Mouse (Mus musculus) hindbrain, postnatal 0 days (tissue): Measurements from ENCODE around the gene Gm826. TPM values are rescaled to one million over a fixed set of nuclear protein-coding genes. Genes with fewer than 3 reads are reported as not detected.

Experiments used
- ATAC-seq: fragments of 200-750 bp; cut with Nextera tagmentation; 2 replicates; pipeline ENCODE4 v1.8.0; 2017; ENCODE audit warnings: mild to moderate bottlenecking, moderate TSS enrichment, moderate library complexity
- DNase-seq: peaks from one replicate; pipeline ENCODE4 v3.0.0-alpha.2; 2015; ENCODE audit warnings: low spot score
- H3K27ac ChIP-seq: fragments of 300-500 bp; sonication (generic); 2 replicates; pipeline ENCODE4 v1.5.1; 2014; ENCODE audit warnings: mild to moderate bottlenecking
- H3K27me3 ChIP-seq: fragments of 300-500 bp; sonication (generic); 2 replicates; pipeline ENCODE4 v1.6.1; 2014; ENCODE audit warnings: low read length, mixed read lengths; ENCODE audit not compliant: insufficient read depth
- H3K36me3 ChIP-seq: fragments of 300-500 bp; sonication (generic); 2 replicates; pipeline ENCODE4 v1.6.1; 2014; ENCODE audit warnings: low read length, mixed read lengths; ENCODE audit not compliant: insufficient read depth
- H3K4me1 ChIP-seq: fragments of 300-500 bp; sonication (generic); 2 replicates; pipeline ENCODE4 v1.6.1; 2014; ENCODE audit warnings: antibody characterized with exemption, low read length, mixed read lengths; ENCODE audit not compliant: insufficient read depth
- H3K4me2 ChIP-seq: fragments of 300-500 bp; sonication (generic); 2 replicates; pipeline ENCODE4 v1.6.1; 2014; ENCODE audit warnings: low read depth, mild to moderate bottlenecking, low read length, moderate library complexity, mixed read lengths
- H3K4me3 ChIP-seq: fragments of 300-500 bp; sonication (generic); 2 replicates; pipeline ENCODE4 v1.5.1; 2014; ENCODE audit warnings: low read length
- H3K9ac ChIP-seq: fragments of 300-500 bp; sonication (generic); replicated peaks from 2 replicates; pipeline ENCODE4 v1.6.1; 2014; ENCODE audit warnings: mild to moderate bottlenecking, low read length, moderate library complexity, mixed read lengths
- H3K9me3 ChIP-seq: fragments of 300-500 bp; sonication (generic); 2 replicates; pipeline ENCODE4 v1.6.1; 2016; ENCODE audit warnings: low read length, mixed read lengths
- CTCF ChIP-seq: IDR thresholded peaks from 2 replicates; pipeline ENCODE4 v1.5.1; 2016; ENCODE audit warnings: antibody characterized with exemption, control low read depth, low read depth
- WGBS: fragments of 180-500 bp; shearing (Covaris S2); extraction: QIAGEN DNeasy Blood & Tissue Kit; methylation state at CpG from one replicate; pipeline ENCODE4 v1.1.7; 2014; 5-methylcytosine and 5-hydroxymethylcytosine counted together
- polyA plus RNA-seq: library from polyadenylated mRNA; unstranded; fragments of >200 nt; fragmentation: Nextera tagmentation; extraction: Ambion mirVana; gene quantifications from 2 replicates; pipeline ENCODE4 v1.2.1, GENCODE M21; 2015
- total RNA-seq: library from RNA; depleted of rRNA; stranded (reverse); fragments of >200 nt; gene quantifications from 2 replicates; pipeline ENCODE4 v1.2.3, GENCODE M21; 2014

The Gm826 gene
- total and polyA plus RNA-seq, 2 experiments from 2014 or later = 1.1 TPM; not detected in 1

DNA sequence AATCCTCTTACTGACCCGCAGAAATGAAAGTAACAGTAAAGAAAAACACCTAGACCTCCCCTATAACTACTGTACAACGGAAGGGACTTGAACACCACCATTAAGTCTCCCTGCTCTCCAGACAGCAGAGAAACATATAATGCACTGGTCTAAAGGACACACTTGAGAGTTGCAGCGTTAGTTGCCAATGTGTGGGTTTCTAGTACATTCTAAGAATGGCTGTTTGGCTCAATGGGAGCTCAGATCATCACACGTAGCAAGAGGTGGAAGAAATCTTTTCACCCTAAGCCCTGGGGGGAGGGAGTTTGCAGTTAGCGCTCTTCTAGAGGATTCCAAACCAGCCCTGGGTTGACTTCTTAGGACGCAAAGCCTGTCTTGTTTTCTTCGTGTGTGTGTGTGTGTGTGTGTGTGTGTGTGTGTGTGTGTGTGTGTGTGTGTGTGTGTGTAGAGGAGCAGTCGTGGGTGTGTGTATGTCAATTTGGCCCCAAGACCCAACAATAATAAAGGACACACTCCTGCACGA lies 30.2 kb upstream of the Gm826 start:
- Histone ChIP-seq H3K9ac (no peak overlapping the region), H3K36me3 (no peaks in the 10 kb centered on the region), H3K9me3 (no peaks in the 10 kb centered on the region), H3K27ac (no peak overlapping the region), H3K27me3 (peaks cover 63% of the 10 kb centered on the region), H3K4me3 (peak overlapping the region; percentile 52), H3K4me2 (peak overlapping the region; percentile 91), H3K4me1 (peaks cover 2% of the 10 kb centered on the region; the same call in 1 of the 2 replicates)
- TF ChIP-seq CTCF = no peak
- ATAC-seq (no peak), DNase-seq (no peak)
- 7% methylated on average over 9 of the region's 9 CpGs for WGBS

DNA sequence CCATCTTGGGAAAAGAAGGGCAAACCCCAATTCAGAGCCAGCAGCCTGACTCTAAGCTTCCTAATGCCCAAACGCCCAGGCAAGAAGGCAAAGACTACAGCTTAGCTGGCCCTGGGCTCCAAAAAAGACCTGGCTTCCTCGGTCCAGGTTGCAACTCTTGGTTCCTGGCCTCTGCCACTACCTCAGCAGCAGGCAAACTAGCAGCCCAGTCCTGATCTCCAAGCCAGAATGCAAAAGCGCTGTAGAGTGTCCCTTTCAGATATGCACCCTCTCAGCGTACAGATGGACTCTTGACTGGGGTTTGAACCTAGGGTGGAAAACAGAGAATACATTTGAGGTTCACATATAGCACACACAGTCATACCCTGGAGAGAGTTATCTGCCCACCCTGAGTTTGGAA lies 29.2 kb upstream of the Gm826 start:
- Histone ChIP-seq H3K9me3 (no peaks in the 10 kb centered on the region), H3K9ac (no peak overlapping the region), H3K4me2 (no peak overlapping the region), H3K4me3 (no peak overlapping the region), H3K4me1 (peaks cover 2% of the 10 kb centered on the region; the same call in 1 of the 2 replicates), H3K27me3 (peaks cover 62% of the 10 kb centered on the region), H3K36me3 (no peaks in the 10 kb centered on the region), H3K27ac (no peak overlapping the region)
- ATAC-seq (no peak), DNase-seq (no peak)
- WGBS = 39% methylated on average over 4 of the region's 4 CpGs
- TF ChIP-seq CTCF = no peak

DNA sequence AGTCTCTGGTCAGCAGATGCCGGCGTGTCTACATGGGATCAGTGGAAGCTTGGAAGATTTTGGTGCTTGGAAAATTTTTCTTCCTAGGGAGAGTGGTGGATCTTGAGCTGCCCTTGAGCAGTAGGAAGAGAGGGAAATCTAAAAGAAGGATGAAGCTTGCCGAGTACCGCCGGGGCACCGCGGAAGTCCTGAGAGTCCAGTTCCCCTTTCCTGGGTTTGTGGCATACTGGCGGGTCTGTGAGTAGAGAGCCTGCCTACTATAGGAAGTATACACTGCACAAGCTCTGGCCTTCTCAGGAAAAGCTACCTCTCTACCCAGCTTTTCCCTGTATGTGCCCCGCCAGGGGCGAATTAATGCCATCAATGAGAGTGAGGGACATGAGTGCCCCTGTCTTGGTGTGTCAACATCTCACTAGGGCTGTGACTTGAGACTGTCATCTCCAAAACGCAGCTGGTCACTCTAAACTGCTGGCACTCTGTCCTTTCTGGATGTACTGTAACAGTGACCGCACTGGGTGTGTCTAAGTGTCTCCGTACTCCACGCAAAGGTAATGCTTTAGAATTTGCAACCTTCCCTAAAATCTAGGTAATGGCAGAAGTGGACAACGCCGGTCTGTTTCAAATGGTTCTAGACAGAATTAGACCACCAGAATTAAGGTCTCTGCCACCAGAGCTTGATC lies 27.6 kb upstream of the Gm826 start:
- DNase-seq = no peak
- Histone ChIP-seq H3K9ac (no peak overlapping the region), H3K4me3 (no peak overlapping the region), H3K9me3 (no peaks in the 10 kb centered on the region), H3K4me2 (0 out of 2 replicates have a peak overlapping the region, but pooled peaks have one; percentile 16), H3K27ac (no peak overlapping the region), H3K27me3 (peaks cover 64% of the 10 kb centered on the region), H3K4me1 (no peaks in the 10 kb centered on the region; the same call in 1 of the 2 replicates), H3K36me3 (no peaks in the 10 kb centered on the region)
- ATAC-seq = no peak
- WGBS = 24% methylated on average over 16 of the region's 16 CpGs
- no peak for TF ChIP-seq CTCF

DNA sequence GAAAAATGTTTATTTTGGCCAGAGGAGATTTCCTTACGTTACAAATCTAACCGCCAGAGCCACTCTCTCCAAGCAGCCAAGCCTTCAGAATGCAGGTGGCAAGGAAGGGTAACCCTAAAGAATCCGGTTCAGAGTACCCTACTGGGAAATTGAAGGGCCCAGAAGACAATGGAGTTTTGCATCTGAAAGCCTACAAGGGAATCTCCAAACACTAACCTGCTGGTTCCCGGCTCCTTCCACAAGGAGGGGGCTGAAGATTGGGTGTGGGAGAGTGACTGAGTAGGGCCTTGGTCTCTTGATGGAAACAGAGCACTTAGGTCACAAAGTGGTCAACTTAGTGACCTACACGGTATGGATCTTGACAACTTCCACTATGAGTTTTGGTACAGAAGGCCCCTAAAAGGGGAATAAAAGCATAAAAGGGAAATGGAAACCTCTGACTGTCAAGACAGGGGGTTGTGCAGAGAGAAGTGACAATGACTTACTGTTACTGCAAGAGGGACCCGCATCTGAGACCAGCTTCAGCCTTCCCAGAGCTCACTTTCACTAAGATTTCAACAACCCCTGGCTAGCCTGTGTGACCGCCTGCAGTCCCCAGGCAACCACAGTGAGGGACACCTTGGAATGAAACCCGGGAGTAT lies 26.4 kb upstream of the Gm826 start:
- 20% methylated on average over 8 of the region's 8 CpGs for WGBS
- Histone ChIP-seq H3K4me2 (no peak overlapping the region), H3K27me3 (peaks cover 61% of the 10 kb centered on the region), H3K36me3 (no peaks in the 10 kb centered on the region), H3K4me3 (no peak overlapping the region), H3K27ac (no peak overlapping the region), H3K9me3 (no peaks in the 10 kb centered on the region), H3K9ac (no peak overlapping the region), H3K4me1 (no peaks in the 10 kb centered on the region)
- ATAC-seq (no peak), DNase-seq (no peak)
- TF ChIP-seq CTCF = no peak

DNA sequence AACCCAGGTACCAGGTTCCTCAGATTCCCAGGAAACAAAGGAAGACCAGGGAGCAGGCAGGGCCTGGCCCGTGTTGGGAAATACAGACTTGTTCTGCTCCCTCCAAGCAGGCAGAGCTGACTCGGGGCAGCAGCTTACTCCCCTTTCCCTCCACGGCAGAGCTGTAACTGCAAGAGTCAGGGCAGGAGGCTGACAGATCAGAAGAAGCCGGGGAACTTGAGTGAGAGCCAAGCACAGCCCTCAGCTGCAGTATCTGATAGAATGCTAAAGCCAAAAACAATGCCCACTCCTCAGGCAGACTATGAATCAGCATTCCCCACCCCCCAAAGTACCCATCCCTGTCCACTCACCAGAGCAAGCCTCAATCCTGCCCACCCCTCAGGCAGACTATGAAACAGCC lies 24.9 kb upstream of the Gm826 start:
- 25% methylated on average over 4 of the region's 4 CpGs for WGBS
- H3K36me3 ChIP-seq = no peaks in the 10 kb centered on the region
- DNase-seq = no peak

DNA sequence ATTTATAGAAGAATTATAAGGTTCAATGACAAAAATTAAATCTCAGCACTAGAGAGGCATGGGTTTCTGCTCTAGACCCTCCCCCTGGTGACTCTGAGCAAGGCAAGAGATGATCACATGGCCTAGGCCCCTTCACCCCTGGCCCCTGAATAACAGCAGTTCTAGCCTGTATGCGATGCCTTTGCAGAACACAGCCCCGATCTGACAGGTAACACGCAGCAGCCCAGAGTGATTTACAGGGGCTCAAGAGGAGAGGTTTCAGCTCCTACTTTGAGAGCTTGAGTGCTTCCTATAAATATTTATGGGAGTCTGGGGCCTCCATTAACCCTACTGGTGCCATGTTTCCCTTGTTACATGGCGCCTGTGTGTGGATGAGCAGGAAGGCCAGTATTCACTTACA lies 23.5 kb upstream of the Gm826 start:
- no peak overlapping the region for H3K4me3 ChIP-seq
- 60% methylated on average over 4 of the region's 4 CpGs for WGBS

More for the DNA sequence above, 24.9 kb upstream of the Gm826 start:
- ATAC-seq = no peak
- H3K9ac ChIP-seq = no peak overlapping the region
- TF ChIP-seq CTCF = no peak
- H3K4me2 ChIP-seq = no peak overlapping the region
- no peak overlapping the region for H3K27ac ChIP-seq
- no peaks in the 10 kb centered on the region for H3K9me3 ChIP-seq
- H3K27me3 ChIP-seq = peaks cover 53% of the 10 kb centered on the region
- H3K4me3 ChIP-seq = no peak overlapping the region
- H3K4me1 ChIP-seq = no peaks in the 10 kb centered on the region

DNA sequence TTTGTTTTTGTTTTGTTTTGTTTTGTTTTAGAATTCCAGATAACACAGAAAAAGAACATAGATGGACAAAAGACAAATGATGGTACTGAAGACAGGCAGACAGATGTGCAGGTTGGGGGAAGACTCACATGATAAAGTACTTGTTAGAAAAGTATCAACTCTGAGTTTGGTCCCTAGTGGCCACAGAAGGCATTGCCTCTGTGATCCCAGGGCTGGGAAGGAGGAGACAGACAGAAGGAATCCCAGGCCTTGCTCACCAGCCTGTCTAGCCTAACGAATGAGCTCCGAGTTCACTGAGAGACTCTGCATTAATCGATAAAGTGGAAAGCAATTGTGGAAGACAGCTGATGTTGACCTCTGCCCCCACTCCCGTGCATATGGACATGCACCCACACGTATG lies 22.2 kb upstream of the Gm826 start:
- TF ChIP-seq CTCF = peak; percentile 63
- Histone ChIP-seq H3K27ac (no peak overlapping the region), H3K27me3 (peaks cover 31% of the 10 kb centered on the region), H3K36me3 (no peaks in the 10 kb centered on the region), H3K4me3 (no peak overlapping the region), H3K4me1 (no peaks in the 10 kb centered on the region), H3K9ac (no peak overlapping the region), H3K4me2 (no peak overlapping the region), H3K9me3 (no peaks in the 10 kb centered on the region)
- DNase-seq (no peak), ATAC-seq (no peak)
- WGBS = 61% methylated on average over 5 of the region's 5 CpGs

More for the DNA sequence above, 23.5 kb upstream of the Gm826 start:
- TF ChIP-seq CTCF = no peak
- H3K4me2 ChIP-seq = no peak overlapping the region
- H3K9me3 ChIP-seq = no peaks in the 10 kb centered on the region
- H3K27ac ChIP-seq = no peak overlapping the region
- no peak overlapping the region for H3K9ac ChIP-seq
- ATAC-seq = no peak
- H3K4me1 ChIP-seq = no peaks in the 10 kb centered on the region
- H3K36me3 ChIP-seq = no peaks in the 10 kb centered on the region
- peaks cover 43% of the 10 kb centered on the region for H3K27me3 ChIP-seq
- DNase-seq = no peak
